Mouse (Mus musculus) monocyte, adult 2 months (primary cell): ENCODE measurements around the gene Gkn2.
A peak's percentile ranks its signal among the peaks of the same experiment; 100 is the strongest.

Source experiments
- DNase-seq, 2 experiments: peaks; one replicate each; pipeline ENCODE4 v3.0.0; 2022; ENCODE audit warnings: low spot score in 2 of 2, low read depth in 1 of 2

The Gkn2 gene

DNA sequence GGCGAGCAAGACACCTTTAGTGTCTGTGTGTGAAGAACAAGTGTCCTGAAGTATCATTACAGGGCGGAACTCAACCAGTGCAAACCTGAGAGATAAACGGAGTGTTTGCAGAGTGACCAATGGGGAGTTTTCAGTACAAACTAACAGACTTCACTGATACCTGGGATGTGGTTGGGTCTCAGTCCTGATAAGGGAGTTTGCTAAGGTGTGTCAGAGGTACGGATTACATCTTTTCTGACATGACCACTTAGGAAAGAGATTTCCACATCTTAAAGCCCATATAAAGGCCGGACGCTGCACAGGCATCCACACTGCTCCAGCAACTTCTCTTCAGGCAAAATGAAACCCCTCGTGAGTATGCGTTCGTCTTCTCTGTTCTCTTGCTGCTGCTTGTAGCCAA, at the start of gene Gkn2:
Gkn2 (plus strand) TSS at position 301 of the 400 bp plus-strand sequence.
- DNase-seq: no peak

GRCm38 (mm10) chr6:87323381-87323780, 49.8 kb upstream of the Gkn2 start:
- DNase-seq: peak in 1 of 2 experiments; percentile 8

DNA sequence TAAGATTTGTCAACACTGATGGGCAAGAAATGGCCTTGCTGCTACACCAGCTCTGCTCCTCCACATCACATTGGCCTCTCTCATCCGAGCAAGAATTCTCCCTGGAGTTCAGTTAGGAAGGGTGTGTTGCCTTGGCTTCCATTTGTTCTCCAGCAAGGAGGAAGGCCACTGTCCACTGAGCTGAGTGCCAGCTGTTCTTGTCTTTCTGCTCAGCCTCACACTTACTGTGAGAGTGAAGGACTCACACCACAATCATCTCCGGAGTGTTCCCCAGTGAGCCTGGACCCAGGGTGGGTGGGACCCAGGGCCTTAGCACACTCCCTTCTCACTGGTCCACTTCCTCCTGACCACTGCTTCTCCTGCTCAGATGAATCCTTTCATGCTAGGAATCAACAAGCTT, 46.2 kb upstream of the Gkn2 start:
- DNase-seq: no peak

- DNase-seq: no peak
Observed at GRCm38 (mm10) chr6:87328265-87329173, 44.6 kb upstream of the Gkn2 start.

DNA sequence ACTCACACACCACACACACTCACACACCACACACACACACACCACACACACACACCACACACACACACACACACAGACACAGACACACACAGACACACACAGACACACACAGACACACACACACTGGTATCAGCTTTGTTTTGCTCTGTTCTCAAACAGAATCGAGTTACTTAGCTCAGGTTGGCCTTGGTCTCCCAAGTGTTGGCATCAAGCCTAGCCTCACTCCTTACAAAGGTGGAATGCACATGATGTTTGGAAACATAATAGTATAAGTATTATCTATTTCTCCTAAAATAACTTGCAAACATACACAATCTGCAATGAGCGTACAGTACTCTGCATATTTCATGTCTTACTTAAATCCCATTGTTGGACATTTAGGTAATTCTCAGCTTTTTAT, 40.8 kb upstream of the Gkn2 start:
- DNase-seq: no peak

GRCm38 (mm10) chr6:87334361-87335090, 38.6 kb upstream of the Gkn2 start:
- no peak for DNase-seq

GRCm38 (mm10) chr6:87335091-87335934, 37.8 kb upstream of the Gkn2 start, which contains the start of gene Antxr1:
Gene Antxr1 (minus strand): TSS chr6:87335821.
- DNase-seq: peak in 1 of 2 experiments; percentile 9

DNA sequence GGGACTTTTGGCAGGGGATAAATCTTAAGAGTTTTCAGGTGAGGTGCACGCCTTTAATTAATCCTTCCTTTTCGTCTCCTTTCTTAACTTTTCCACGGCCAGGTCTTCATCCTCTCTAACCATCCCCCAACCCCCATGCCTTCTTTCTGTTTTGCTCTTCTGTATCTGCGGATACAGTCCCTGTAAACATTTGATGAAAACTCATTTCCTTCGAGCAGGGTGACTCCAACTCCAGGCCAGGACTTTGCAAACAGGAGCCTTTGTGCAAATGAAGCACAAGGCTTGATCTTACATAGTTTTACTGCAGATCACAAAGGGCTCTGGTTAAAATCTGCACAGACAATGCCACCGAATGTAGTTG, 37.2 kb upstream of the Gkn2 start:
- no peak for DNase-seq

DNA sequence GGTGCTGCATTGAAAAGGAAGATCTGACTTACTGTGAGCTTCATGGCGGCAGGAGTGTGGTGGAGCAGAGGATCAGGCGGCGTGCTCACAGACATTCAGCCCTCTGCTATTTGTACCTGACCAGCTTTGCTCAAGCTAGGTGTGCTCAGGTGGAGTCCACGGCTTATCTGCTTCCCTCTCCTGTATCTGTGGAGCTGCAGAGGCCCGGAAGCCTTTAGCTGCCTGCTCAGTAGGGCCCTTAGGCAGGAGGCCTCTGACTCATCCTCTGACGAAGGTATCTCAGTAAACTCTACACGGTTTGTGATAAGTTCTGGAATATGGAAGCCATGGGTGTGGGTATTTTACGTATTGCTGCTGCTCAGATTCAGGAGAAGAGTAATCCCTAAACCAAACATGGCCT, 22.3 kb upstream of the Gkn2 start, which contains the start of gene Gkn1:
Gkn1 (minus strand) TSS at position 114 of the 400 bp plus-strand sequence.
- no peak for DNase-seq

DNA sequence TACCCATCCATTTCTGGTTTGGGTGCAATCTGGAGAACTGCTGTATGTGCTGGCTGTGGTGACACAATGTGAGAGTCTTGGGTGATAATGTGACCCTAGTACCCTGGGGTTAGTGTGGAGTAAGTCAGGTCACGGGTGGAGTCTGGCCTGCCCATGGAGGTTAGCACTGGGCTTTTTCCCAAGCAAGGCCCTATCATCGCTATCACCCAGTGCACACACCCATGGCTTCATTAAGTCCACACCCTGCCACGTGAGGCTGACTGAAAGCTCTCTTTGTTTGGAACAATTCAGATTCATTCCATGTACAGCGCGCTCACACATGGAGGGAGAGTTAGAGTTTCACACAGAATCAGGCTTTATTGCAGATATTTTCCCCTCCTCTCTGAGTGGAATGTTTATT, 18.7 kb upstream of the Gkn2 start:
- no peak for DNase-seq

DNA sequence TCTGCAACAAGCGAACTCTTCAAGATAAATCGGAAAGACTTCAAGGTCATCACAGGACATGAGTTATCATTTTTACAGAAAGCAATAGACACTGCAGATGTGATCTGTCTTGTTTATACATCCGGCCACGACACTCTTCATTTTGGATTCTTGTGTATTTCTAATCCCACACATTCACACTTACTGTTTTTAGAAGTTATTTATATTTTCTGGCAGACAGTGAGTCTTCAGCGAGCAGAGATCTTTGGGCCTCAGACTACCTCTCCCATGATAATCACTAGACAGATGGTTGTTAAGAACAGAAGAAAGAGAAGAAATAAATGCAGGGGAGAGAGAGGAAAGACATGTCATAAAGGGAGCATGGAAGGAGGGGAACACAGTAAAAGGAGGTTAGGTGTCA, 3.9 kb upstream of the Gkn2 start:
- DNase-seq: no peak

GRCm38 (mm10) chr6:87383926-87384691, 11.0 kb downstream of the Gkn2 start:
- DNase-seq: no peak

DNA sequence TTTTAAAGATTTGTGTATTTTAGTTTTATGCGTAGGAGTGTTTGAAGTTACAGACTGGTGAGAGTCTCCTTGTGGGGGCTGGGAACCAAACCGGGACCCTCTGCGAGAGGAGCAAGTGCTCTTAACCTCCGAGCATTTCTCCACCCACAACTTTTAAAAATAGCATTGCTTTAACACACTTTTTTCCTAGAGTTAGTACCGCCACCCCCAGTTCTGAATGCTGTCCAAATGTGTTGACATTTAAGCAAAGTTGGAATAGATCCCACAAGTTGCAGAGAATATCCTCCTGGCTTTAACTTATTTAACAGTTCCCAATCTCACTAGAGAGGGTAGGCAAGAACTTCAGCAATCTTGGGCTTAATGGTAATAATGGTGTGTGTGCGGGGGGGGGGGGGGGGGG, 11.6 kb downstream of the Gkn2 start:
- DNase-seq: no peak

DNA sequence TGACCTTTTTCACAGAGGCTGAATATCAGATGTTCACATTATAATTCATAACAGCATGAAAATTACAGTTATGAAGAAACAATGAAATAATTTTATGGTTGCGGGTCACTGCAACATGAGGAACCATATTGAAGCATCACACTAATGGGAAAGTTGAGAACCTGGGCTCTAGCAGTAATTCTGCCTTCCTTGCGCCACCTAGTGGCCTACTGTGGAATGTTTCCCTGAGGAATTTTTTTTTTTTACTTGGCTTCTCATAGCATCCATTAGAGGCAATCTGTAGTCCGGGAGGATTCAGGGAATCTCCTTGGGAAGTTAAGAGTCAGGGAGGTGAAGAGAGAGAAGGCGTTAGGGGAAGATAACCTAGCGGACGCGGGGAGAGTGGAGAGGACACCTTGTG, 13.0 kb downstream of the Gkn2 start:
- peak in 1 of 2 experiments; percentile 10 for DNase-seq

- DNase-seq: no peak
Observed at GRCm38 (mm10) chr6:87386681-87387080, 13.5 kb downstream of the Gkn2 start.

- DNase-seq: no peak
Observed at GRCm38 (mm10) chr6:87388877-87389276, 15.7 kb downstream of the Gkn2 start, which contains the start of gene Gkn3. Gene Gkn3 (minus strand): TSS chr6:87388935.

DNA sequence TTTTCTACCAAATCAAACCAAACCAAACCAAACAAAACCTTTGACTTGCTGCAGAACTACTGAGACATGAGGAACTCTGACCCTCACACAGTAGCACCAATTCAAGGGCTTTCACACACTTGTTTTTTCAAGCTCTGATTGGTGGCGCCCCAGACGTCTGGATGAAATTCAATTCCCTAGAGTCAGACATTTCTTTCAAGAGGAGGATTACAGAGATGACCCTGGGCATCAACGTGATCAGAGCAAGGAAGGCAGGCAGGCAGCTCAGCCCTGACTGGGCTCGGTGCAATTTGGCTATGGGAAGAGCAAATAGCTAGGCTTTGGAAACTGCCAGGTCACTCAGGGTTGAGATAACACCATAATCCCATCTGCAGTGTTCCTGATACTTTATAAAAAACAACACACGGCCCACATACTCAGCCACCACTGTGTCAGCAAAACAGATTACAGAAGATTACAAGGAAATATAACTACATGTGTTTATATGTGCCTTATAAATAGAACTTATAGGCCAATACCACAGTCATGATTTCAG, 16.4 kb downstream of the Gkn2 start:
- DNase-seq: no peak

DNA sequence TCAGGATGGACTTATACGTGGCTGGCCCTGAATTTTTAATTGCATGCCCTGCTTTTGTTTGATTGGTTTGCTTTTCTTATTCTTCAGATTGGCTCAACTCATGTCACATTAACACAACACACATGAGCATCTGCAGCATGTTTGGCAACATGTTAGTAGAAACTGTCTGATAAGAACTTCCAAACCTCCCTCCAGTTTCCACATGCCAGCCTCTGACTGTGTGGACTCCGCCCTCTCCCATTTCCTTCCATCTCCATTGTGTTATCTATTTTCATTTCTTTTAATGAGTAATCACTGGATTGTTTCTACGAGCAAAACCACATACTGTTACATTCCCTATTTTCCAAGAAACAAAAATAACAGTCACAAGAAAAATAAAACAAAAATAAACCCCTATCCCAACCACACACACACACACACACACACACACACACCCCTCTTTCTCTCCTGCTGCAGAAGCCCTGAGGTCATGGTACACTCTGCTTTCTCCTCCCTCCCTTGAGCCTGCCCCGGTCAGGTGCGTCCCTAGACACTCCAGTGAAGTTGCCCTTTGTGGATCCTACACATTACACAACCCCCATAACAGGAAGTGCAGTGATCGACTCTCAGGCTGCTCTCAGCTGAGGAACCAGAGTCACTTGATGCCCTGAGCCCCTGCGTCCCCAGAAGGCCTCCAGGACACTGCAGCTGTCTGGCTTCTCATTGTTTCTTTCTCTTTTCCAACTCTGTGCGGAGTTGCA, 20.5 kb downstream of the Gkn2 start:
- no peak for DNase-seq

DNA sequence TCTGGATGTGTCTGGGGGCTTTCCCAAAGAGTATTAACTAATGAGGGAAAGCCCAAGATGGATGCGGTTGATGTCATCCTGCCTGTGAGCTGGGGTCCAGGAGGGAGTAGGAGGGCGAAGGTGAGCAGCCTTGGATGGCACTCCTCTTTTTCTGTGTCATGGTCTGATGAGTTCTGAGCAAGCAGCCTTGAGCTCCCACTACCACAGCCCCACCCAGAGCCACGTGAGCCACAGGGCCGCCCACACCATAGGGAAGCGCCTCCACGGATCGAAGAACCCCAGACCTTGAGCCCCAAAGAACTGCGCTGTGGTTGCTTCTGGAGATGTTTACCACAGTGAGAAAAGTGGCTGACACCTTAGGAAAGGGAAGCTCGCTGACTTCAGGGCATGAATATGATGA, 21.6 kb downstream of the Gkn2 start:
- DNase-seq: no peak
